Mouse (Mus musculus) adrenal gland, postnatal 14 days (tissue): ENCODE results near the gene Fgl2. TPM values are rescaled to one million over a fixed set of nuclear protein-coding genes. Genes with fewer than 3 reads are reported as not detected.
"Not testable (repeated sequence)": the region's sequence is repeated elsewhere in the genome, so short reads cannot be mapped to it uniquely, and the experiment has no call there.

ENCODE experiments used
- DNase-seq: peaks from one replicate; pipeline ENCODE4 v3.0.0; 2021; ENCODE audit warnings: mixed read lengths
- long read RNA-seq, 2 experiments: library from polyadenylated mRNA; stranded (forward); transcript quantifications; one replicate each; pipeline ENCODE4 v2.0.0; 2021
- total RNA-seq: library from RNA; stranded (reverse); gene quantifications from 2 replicates; pipeline ENCODE4 v1.2.3, GENCODE M21; 2021

The Fgl2 gene
- total RNA-seq: 5.4 and 8.8 TPM in 2 replicates
- long read RNA-seq, experiment 1: 0 reads
- long read RNA-seq, experiment 2, partial matches to known transcripts: 0 of 3 reads
- long read RNA-seq, experiment 2, other reads (novel, unspliced or antisense): 2 of 3 reads

DNA sequence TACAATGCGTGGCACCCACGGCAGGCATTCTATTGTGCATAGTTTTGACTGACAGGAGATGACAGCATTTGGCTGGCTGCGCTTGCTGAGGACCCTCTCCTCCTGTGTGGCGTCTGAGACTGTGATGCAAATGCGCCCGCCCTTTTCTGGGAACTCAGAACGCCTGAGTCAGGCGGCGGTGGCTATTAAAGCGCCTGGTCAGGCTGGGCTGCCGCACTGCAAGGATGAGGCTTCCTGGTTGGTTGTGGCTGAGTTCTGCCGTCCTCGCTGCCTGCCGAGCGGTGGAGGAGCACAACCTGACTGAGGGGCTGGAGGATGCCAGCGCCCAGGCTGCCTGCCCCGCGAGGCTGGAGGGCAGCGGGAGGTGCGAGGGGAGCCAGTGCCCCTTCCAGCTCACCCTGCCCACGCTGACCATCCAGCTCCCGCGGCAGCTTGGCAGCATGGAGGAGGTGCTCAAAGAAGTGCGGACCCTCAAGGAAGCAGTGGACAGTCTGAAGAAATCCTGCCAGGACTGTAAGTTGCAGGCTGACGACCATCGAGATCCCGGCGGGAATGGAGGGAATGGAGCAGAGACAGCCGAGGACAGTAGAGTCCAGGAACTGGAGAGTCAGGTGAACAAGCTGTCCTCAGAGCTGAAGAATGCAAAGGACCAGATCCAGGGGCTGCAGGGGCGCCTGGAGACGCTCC is at the start of gene Fgl2:
TSS of gene Fgl2 (plus strand) at position 150 of the 687 bp plus-strand sequence.
- peak; percentile 58 for DNase-seq

DNA sequence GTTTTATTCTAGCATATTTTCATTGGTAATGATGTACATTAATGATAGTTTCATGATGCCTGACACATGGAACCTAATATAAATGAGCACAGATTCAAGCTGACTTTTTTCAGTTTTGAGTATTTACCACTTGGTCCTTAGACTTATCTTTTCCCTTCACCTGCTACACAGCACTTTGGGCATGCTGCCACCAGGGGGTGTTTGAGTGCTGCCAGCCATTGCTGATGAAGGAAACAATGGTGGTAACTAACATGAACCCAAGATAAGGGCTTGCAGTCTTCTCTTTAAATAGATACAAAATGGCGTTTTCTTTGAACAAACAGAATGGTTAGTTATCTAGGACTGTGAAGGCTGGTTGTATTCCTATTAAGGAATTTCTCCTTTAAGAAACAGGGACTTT is 45.9 kb upstream of the Fgl2 start:
- peak; percentile 80 for DNase-seq

DNA sequence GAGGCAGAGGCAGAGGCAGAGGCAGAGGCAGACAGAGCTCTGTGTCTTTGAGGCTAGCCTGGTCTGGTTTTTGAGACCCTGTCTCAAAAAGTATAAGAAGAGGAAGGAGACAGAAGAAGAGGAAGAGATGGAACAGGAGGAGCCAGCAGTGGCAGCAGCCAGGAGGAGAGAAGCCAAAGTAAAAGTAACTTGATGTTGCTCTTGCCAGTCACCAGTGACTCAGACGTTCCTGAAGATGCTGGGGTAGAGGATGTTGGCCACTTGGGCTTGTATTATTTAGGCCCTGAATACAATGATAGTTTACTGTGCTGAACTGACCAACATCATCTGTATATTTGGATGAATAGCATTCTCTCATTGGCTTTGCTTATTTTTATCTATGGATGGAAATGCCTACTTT is 43.9 kb upstream of the Fgl2 start:
- no peak for DNase-seq

DNA sequence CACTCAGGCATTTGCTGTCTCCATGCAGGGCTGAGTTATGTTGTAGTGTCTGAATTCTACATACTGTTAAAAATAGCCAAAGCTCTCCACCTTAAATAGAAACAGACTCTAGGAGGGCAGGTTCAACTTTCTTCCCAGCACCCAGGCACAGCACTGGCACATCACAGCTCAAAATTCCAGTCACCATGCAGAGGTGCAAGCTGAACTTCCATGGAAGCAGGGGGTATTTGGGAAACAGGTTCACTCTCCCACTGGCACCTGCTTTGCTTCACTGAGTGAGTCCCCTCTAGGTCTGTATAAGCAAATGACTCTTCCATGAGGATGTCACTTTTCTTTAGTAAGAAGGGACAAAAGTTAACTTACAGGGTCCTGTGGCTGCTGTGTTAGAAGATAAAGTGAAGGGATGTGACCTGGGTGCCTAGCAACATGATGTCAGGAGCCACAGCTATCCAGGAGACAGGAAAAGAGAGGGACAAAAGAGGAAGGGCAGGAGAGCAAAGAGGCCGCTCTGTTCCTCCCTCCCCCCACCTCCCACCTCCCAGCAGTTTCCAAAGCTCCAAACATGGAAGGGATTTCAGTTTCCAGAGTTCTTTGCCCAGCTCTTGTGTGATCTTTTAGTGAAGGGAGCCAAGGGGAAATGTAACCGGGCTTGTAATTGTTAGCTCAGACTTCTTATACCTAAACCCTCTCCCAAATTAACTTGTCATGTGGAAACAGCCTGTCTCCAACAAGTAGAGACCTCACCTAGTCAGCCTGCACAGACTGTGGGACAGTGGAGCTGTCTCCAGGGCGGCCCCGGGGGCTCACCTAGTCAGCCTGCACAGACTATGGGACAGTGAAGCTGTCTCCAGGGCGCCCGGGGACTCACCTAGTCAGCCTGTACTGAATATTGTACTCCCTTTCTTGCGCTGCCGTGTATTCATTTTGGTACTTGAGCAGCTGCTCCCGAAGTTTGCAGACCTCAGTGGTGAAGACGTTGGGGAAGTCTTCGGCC is 42.5 kb upstream of the Fgl2 start:
- DNase-seq: no peak

DNA sequence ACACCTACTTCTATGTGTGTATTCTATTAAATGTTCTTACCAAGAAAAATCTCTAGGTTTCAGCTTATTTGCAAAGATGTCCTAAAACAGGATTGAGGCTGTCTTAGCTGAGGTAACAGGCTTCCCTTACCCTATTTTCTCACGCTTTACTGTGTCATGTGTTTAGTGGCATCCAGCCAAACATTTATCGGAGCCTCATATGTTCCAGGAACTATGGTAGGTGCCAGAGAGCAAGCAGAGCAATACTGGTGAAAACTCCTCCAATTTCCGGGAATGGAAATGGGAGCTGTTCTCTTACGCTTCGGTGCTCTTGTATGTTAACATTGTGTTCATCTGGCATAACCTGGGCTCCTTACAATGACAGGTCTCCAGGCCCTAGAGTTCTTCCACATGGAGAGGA is 40.8 kb upstream of the Fgl2 start:
- DNase-seq: no peak

DNA sequence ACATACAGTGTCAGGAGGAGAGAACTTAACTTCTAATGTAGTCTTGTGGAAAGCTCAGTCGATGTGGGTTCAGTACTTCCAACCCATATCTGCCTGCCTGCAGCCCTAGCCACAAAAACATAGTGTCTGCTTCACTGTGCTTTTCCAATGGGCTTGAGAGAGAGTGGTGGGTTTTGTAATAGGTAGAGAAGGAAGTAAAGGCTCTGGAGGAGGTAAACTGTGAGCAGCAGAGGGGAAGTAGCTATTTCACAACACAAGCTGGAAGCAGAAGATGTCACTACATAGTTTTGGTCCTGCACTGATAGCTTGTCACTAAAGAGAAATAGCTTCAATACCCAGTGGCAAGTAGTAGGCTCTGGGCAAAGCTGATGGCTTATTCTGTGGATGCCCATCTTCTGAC is 40.3 kb upstream of the Fgl2 start:
- no peak for DNase-seq

DNA sequence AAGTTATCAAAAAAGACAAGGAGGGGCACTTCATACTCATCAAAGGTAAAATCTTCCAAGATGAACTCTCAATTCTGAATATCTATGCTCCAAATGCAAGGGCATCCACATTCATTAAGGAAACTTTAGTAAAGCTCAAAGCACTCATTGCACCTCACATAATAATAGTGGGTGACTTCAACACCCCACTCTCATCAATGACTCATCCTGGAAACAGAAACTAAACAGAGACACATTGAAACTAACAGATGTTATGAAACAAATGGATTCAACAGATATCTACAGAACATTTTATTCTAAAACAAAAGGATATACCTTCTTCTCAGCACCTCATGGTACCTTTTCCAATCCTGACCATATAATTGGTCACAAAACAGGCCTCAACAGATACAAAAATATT is 30.2 kb upstream of the Fgl2 start:
- not testable (repeated sequence) for DNase-seq

DNA sequence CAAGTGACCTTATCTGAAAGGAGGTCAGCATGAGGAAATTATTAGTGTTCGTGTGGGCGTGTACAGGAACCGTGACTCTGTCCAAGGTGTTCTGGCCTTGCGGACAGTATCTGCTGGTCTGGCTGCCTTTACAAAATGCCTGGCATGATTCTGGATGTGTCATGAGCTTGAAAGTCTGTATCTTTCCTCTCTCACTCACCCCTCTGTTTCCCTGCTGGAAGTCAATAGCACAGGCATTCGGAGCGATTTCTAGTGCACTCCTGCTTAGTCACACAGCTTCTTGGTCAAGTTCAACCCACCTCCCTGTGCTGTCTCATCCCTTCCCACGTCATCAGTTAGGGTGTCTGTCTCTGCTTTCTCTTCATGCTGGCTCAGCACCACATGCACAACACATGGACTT is 24.1 kb upstream of the Fgl2 start:
- DNase-seq: peak; percentile 54

DNA sequence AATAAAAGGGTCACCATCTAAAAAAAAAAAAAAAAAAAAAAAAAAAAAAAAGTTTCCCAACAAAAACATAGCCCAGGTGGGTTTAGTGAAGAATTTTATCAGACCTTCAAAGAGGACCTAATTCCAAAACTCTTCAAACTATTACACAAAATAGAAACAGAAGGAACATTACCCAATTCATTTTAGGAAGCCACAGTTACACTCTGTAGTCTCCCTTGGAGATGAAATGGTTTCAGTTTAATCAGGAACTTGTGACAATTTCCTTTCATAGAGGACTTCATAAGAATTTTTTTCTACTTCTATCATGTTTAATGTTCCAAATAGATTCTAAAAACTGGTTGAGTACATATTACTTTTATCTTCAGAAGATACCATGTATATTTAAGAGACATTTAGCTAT is 20.8 kb upstream of the Fgl2 start:
- DNase-seq: no peak

DNA sequence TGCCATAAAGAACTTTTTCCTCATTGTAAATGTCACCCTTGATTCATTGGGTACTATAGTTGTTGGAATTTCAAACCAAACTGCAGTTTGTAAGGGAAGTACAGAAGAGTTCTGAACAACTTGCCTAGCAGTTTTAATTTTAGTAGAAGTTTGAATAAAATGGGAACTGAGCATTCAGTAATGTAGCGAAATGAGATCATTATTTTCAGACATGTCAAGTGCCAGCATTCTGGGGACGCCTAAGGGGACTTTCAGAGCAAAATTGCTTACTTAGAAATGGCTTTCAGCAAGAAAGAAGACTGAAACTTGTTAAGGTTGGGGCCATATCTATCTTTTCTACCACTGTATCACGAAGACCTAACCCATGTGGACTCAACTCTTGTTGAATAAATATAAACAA is 13.8 kb upstream of the Fgl2 start:
- no peak for DNase-seq

DNA sequence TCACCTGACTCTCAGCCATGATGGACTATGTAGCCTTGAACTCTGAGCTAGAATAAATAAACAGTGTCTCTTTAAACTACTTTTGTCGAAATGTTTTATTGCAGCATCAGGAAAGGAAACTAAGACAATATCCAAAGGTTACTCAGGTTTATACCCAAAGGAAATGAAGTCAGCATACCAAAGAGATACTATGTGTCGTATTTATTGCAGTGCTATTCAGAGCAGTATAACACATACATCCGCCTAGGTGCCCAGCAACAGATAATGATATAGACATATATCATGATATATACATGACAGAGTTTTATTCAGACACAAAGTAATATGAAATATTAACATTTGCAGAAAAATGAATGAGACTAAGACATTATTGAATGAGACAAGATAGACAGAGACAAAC is 9.1 kb upstream of the Fgl2 start:
- DNase-seq: no peak

DNA sequence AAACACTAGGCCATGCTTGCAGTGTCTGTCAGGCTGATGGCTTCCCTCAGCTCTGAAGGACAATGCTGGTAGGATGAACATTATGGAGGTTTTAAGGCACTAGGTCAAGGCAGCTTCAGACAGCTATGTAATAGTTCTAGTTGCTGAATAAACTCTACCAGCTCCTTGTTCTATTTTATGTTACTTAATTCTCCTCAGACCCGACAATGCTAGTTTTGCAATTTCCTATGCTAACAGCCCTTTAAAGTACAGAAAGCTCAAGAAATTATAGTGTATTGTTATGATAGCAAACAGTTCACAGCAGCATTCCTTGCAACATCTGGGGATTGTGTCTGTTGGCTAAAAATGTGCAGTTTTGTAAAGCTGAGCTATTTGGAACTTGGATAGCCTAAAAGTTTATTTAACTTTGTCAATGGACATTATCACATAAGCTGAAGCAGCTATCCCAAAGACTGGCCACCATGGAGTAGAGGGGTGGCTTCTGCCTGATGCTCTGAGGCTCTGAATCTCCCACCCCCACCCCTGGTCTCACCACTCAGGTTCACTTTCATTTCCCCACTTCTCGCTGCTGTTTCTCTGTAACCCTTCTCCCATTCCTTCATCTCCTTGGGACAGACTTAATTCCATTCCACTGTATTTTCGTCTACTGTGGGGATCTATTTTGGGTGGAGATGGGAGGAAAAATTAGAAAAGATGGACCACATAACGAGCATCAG is 5.9 kb upstream of the Fgl2 start:
- no peak for DNase-seq

DNA sequence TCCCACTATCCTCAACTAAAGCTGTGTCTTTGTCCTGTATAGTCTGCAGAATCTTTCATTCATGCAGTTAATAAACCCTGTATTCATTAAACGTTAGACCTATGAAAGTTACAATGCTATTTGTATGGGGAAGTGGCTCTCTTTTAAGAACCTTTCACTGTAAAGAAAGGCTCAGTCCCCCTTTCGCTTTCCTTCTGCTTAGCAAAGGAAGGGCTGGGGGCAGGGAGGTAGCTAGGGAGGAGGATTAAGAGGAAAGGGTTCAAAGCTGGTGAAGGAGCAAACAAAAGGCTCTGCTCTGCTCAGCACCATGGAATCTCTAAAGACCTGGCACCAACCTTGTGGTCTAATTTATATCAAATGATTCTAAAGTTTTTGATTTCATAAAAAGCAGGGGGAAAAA is 4.9 kb upstream of the Fgl2 start:
- no peak for DNase-seq

DNA sequence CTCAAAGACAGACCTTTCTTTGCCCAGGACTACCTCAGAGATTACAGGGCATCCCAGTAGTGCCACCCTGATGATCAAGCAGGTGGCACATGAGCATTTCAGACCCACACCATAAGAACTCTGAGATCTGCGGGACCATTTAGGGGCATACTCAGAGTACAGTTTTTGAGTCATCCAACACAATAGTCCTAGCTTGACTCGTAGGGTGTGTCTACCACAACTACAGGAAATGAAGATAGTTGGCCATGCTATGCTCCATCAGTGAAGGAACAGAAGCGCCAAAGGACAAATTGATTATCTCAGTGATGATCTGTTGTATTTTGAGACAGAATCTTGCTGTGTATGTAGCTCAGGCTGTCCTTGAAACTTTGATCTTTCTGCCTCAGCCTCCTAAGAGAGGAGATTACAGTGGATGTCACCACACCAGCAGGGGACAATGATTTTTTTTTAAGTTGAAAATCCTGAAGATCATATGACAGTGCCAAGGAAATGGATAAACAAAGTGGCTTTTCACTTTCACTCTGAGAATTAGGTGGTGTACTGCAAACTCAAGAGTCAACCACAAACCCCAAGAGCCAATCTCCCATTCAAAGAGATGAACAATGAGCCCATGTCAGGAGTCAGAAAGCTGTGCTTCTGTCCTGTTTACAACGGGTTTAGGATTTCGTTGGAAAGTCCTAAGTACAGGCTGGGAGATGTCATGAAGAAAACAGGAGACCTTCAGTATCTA is 2.1 kb upstream of the Fgl2 start:
- DNase-seq: no peak

DNA sequence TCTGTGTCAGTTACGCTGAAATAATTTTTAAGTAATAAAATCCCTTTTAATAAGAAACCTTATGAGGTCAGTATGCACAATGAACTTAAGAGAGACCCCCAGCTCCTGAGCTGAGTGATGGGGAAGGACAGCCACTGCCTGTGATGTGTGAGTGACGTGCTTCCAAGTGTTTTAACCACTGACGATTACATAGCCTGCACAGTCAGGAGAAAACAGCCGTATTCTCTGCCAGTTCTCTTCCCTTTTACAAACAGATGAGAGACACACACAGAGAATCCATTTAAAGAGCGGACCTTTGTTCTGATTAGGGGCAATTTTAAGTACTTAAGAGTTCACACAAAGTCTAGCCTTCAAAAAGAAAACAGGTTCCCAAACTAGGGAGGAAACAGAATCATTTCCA is 522 bp upstream of the Fgl2 start:
- DNase-seq: no peak

DNA sequence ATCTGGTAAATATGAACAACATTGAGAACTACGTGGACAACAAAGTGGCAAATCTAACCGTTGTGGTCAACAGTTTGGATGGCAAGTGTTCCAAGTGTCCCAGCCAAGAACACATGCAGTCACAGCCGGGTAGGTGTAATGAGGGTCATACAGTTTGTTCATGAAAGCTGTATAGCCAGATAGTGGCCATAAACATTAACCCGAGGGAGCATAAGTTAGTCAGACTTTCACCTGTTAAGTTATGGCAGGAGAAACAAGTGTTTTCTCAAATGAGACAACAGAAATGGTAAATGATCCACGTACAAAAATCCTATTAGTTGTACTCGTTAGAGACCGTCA is 707 bp downstream of the Fgl2 start:
- no peak for DNase-seq

DNA sequence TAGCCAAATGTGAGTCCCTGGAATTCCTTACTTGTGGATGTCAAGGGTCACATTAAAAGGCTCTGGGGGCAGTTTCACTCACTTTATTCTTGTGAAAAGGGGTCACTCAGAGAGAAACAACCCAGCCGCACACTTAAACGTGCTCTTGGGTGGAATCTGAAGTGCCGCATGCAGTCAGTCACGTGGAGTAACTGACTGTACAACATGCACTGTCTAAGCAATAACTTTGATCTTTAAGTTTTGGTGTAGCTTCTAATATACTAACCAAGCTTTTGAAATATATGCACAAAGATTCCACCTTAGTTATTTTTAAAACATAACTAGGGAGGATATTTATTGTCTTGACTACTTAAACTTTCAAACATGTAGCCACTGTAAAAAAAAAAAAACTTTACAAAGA is 4.5 kb downstream of the Fgl2 start:
- DNase-seq: no peak

DNA sequence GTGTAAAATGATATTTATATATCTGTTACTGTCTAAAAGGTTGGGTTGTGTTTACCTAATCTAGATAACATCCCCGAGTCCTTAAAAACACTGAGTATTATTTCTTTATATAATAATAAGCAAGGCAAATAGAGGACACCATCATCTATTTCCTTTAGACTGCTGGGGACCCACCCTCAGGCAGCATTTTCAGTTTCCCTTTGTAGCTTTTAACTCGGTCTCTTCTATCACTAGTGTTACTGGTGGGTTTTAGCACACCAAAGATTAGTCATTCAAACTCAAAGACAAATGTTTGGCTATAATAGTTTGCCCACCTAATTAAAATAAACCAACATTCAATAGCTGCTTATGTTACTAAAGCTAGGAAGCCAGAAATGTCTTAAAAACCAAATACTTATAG is 6.0 kb downstream of the Fgl2 start:
- DNase-seq: no peak

DNA sequence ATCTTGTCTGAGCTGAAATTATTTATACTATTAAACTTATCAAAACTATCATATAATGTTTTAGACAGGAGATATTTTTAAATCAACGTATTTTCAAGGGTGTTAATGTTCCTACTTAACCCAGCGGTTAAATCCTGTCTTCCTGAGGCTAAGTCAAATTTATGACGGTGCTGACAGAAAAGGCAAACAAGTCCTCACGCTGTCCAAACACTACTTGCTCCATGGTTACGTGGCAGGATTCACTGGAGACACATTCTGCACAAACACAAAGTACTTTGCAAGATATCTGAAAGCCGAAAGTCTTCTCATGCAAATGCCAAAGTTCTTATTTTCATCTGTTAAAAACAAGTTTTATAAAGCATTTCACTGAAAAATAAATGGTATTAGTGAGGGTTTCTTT is 9.5 kb downstream of the Fgl2 start:
- no peak for DNase-seq

DNA sequence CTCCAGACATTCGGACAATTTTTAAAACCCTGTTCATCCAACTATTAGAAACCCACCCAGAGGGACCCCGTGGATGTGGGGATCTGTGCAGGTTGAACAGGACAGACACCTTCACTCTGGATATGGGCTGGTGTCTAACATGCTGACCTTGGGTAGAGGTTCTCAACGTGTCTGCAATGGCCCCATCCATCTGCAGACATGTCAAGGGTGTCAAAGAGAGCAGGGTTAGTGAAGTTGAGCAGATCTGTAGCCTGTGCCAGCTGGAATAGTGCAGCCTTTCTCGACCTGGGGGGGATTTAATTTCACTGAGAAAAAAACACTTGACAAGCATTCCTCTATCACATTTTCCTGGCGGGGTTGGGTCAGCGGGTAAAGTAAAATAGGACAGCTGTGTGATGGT is 10.2 kb downstream of the Fgl2 start:
- no peak for DNase-seq

DNA sequence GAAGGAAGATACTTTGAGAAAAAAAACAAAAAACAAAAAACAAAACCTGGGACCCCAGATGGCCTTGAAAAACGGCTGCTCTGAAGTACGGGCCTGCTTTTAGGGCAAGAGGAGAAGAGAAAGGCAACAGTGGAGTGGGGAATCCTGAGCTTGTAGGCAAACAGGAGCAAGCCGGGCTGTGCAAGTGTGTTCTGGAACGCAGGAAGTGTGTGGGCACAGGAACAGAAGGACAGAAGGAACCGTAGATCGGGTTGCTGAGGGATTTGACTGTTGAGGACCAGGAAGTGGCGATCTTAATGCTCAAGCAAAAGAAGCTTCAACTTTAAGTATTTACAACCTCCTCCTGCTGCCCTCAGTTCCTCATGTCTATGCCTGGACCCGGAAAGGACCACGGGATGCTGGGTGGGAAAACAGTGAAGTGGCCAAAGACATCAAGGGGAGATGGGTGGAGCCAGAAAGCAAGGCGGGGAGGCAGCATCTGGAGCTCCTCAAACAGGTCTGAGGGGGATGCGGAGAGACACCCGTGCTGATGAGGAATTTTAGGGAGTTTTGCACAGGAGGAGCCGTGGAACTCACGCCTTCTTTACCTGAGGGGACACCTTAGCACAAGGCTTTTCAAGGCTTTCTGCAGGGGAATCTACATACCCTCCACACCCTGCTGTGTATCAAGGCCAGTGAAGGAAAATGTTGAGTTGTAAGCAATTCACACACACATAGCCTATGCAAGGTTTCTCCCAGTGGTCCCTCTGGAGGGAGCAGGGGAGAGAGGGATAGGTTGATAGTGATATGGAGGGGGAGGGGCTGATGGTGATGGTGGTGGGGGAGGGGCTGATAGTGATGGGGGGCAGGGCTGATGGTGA is 11.2 kb downstream of the Fgl2 start:
- DNase-seq: no peak
